Mouse (Mus musculus) gastrocnemius, postnatal 10 days (tissue): ENCODE measurements around the gene Fgd6. TPM values are rescaled to one million over a fixed set of nuclear protein-coding genes. Genes with fewer than 3 reads are reported as not detected.

Experiments
- DNase-seq: peaks from one replicate; pipeline ENCODE4 v3.0.0; 2021; ENCODE audit warnings: mixed read lengths
- total RNA-seq, 2 experiments: library from RNA; stranded (reverse); gene quantifications; 2 replicates each; pipeline ENCODE4 v1.2.3; 2021

The Fgd6 gene
- total RNA-seq, 2 experiments from 2014 or later: 2.0 to 3.2 TPM

GRCm38 (mm10) chr10:94138890-94139482, 103.2 kb downstream of the Fgd6 start:
- DNase-seq: no peak

GRCm38 (mm10) chr10:94140227-94140931, 104.6 kb downstream of the Fgd6 start:
- no peak for DNase-seq

DNA sequence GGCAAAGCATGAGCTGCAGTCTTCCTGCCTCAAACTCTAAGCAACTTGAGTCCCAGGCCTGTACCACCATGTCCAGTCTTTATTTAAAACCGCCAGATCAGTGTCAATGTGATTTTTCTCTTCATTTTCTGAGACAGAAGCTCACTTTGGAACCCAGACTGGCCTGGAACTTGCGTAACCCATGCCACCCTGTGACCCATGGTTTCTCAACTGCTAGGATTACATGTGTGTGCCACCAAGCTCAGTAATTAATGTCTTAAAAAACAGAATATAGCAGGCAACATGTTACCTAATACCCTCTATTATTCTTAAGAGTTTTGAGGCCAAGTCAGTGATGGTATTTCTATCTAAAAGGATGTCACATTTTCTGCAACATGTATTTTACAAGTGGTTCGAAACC, 106.6 kb downstream of the Fgd6 start:
- DNase-seq: no peak

GRCm38 (mm10) chr10:94144581-94144980, 108.8 kb downstream of the Fgd6 start:
- no peak for DNase-seq

DNA sequence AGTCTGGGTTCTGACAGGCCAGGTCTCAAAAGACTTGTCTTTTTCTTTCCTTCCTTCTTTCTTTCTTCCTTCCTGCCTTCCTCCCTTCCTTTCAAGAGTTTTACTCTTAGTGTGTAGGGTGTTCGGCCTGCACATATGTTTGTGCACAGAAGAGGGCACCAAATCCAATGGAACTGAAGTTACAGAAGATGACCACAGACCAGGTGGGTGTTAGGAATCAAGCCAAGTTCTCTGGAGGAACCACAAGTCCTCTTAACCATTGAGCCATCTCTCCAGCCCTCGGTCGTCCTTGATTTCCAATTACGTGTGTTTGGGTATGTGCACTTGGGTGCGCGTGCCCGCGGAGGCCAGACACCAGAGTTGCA, 111.6 kb downstream of the Fgd6 start:
- no peak for DNase-seq

DNA sequence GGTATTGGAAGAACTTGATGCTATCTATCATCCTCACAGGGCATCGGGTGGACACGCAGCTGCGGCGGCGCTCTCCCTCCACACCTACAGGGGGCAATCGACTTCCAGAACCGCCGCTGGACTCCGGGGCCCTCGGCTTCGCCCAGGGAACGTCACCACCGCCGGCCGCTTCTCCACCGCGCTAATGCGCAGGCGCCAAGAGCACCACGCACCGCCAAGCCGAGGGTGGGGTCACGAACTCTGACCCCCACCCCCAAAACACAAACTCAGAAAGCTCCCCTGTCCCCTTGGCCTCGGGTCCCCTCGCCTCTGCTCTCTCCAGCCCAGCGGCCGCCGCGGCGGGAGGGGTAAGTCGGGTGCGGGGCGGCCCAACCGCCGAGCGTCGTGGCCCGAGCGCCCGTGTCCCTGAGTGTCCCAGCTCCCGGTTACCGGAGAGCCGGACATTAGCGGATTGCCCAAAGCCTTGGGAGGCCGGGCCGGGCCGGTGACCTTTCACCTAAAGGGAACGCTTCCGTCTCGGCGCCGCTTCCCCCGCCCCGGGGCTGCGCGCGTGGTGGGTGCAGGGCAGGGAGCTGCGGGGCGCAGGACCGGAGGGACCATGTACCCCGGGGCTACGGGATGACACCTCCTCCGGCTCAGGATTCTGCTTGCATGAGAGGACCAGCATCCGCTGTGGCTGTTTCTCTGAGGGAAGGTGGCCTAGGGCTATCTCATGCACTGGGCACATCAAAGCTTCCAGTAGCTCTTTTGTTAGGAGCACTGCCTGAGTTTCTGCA, 112.1 kb downstream of the Fgd6 start, which contains the start of gene Nr2c1:
Gene Nr2c1, plus strand, starts transcription at position 268 of the 776 bp plus-strand sequence.
- DNase-seq: peak; percentile 91

DNA sequence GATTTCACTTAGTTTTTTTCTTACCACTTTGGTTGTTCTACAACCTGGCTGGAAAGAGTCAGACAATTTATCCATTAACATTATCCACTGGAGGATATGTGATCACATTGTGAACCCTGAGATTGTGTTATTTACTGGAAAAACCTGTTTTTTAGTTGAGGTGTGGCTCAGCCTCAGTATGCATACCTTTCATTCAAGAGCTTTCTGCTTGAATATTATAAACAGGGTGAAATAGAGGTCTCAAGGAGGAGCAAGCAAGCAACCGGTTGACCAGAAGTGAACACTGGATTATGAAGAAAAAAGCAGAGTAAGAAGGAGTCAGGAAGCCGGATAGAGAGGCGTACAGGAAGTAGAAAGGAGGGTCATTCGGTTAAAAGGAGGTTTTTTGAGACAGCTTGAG, 115.7 kb downstream of the Fgd6 start:
- DNase-seq: no peak

- no peak for DNase-seq
These were observed 118.0 kb downstream of the Fgd6 start for GRCm38 (mm10) chr10:94153841-94154240.

GRCm38 (mm10) chr10:94158962-94159361, 123.2 kb downstream of the Fgd6 start:
- DNase-seq: no peak

DNA sequence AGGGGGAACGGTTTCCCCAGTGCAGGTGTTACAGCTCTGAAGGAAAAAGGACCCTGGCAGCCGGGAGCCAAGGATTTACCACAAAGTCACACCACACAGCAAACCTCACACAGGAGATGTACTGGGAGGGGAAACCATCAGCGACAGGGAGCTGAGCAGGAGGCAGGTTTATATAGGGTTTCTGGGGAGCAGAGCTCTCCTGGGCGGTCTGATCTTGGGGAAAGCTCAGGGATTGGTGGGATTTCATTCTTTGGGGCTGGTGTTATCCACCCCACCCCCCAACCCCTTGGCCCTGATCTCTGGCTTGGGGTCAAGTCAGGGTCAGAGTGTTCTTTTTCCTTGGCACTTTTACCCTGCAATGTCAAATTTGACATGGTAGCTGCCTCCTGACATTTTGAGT, 123.6 kb downstream of the Fgd6 start:
- DNase-seq: no peak

DNA sequence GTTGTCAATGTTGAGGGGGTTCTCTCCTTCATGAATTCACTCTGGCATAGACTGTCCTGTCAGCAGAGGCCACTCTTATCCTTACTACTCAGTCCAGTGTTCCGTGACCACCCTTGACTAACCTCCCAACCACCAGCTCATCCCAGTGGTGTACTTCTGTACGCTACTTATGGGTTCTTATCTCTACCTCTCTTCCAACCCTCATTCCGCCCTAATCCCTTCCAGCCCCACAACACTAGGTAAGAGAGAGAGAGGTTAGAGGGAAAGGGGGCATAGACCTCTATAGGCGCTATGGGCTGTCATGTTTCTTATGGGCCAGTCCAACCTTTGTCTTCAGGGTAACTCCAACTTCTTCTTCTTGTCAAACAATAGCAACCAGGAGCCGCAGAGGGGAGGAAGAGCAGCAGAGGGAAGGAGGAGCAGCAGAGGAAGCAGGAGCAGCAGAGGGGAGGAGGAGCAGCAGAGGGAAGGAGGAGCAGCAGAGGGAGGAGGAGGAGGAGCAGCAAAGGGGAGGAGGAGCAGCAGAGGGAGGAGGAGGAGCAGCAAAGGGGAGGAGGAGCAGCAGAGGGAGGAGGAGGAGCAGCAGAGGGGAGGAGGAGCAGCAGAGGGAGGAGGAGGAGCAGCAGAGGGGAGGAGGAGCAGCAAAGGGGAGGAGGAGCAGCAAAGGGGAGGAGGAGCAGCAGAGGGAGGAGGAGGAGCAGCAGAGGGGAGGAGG, 125.4 kb downstream of the Fgd6 start:
- no peak for DNase-seq

DNA sequence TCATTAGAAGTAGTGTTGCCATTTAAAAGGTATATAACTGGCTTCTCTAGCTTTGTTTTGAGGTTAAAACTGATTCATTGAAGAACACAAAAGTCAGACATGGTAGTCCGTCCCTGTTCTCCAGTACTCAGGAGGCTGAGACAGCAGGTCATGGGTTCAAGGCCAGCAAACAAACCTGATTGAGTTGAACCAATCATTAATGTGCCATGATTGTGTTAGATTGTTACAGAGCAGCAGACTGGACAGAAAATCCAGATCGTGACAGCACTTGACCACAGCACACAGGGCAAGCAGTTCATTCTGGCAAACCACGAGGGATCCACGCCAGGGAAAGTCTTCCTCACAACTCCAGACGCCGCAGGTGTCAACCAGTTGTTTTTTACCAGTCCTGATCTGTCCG, 126.2 kb downstream of the Fgd6 start:
- DNase-seq: no peak

GRCm38 (mm10) chr10:94164104-94164845, 128.5 kb downstream of the Fgd6 start:
- DNase-seq: no peak

DNA sequence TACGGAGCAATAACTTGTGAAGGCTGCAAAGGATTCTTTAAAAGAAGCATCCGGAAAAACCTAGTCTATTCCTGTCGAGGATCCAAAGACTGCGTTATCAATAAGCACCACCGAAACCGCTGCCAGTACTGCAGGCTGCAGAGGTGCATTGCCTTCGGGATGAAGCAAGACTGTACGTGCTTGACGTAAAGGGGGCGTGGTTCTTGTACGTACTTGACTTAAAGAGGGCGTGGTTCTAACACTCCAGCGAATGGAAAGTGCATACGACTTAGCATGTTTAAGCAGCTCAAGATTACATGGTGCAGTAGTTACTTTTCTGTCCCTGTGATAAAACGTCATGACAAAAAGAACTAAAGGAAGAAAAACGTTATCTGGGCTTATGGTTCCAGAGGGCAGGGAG, 129.6 kb downstream of the Fgd6 start:
- DNase-seq: no peak

GRCm38 (mm10) chr10:94167051-94167750, 131.4 kb downstream of the Fgd6 start:
- DNase-seq: no peak

GRCm38 (mm10) chr10:94171440-94172130, 135.8 kb downstream of the Fgd6 start:
- no peak for DNase-seq

DNA sequence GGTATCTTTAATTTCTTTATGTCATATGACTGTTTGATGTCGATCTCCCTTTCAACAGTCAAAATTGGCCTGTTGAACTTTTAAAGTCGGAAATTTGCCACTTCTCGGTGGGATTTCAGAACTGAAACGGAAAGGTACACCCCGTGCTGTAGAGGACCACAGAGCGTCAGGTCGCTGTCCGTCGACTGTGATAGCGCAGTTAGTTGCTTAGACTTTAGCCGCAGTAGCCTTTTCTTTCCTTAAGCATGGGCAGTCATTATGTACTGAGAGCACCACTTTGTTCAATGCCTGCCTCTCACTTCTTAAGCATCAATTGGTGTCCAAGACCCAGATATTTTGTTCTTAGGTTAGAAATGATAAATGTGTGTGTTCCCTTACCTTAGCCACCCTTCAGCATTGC, 136.3 kb downstream of the Fgd6 start:
- DNase-seq: no peak

DNA sequence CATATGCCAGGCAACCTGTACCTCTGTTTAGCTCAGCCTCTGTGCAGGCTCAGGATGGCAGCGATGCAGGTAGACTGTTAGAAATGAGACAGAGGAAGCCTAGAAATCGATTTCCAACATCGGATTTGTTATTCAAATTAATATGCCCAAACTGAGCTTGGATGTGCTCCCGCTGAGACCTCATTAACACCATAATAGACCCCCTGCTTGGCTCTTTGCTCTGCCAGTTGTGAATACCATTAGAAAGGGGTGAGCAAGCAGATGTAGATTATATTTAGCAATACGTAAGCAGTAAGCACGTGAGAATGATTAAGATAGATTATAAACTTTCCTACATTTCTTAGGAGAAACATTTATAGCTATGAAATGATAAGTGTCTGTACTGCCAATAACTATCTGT, 136.9 kb downstream of the Fgd6 start:
- no peak for DNase-seq

DNA sequence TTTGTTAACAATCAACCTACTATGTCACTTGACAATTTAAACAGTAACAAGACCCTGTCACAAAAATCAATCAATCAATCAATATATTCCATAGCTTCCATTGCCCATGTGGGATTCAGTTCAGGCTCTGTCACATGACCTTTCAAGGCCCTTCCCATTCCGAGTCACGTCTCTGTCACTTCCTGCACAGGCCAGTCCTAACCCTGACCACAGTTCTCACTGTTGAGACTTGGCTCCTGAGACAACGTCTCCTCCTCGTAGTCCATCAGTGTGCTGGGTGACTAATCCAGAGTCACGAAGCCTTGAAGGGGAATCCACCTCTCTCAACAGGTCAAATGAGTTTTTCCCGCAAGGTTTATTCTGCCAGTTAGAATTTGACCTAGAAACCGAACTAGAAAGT, 138.9 kb downstream of the Fgd6 start:
- no peak for DNase-seq

DNA sequence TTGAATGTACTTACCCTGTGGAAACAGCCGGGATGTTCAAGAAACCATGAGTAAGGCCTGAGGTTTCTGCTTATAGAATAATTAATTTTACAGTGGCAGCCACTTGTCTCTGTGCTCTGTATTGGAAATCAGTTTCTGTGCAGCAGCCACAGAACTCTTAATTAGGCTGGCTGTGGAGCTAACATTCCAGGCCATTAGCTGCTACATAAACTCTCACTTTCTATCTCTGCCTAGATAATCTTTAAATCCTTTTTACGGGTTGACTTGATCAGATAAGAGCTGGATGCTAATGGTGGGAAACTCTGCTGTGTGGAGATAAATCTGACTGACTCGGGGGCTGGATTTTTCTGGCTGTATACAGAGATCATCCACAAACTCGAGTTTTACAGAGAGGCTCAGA, 147.4 kb downstream of the Fgd6 start:
- no peak for DNase-seq
